Mouse (Mus musculus): ENCODE measurements around the gene Wnk4. TPM values are rescaled to one million over a fixed set of nuclear protein-coding genes. Genes with fewer than 3 reads are reported as not detected.
A peak's percentile ranks its signal among the peaks of the same experiment; 100 is the strongest.
"Not testable (repeated sequence)": the region's sequence is repeated elsewhere in the genome, so short reads cannot be mapped to it uniquely, and the experiment has no call there.

The Wnk4 gene
- polyA plus RNA-seq, 1 experiment from 2014 or later, result 9.9 TPM

- no peaks in the 10 kb centered on the region for H3K27me3 ChIP-seq
- peaks cover 6% of the 10 kb centered on the region for H3K4me1 ChIP-seq
- H3K9ac ChIP-seq, result no peak overlapping the region
- no peaks in the 10 kb centered on the region for H3K36me3 ChIP-seq
- no peak overlapping the region for H3K27ac ChIP-seq
- H3K4me3 ChIP-seq, result no peak overlapping the region
- no peak for ATAC-seq (ENCODE audit: insufficient number of reproducible peaks, low FRiP score, low TSS enrichment, low read depth)
- H3K9me3 ChIP-seq, result no peaks in the 10 kb centered on the region
- no peak overlapping the region for H3K4me2 ChIP-seq
- WGBS, result 63% methylated on average over 3 of the region's 3 CpGs
Observed at GRCm38 (mm10) chr11:101312150-101312549, 51.8 kb downstream of the Wnk4 start.

- no peak for ATAC-seq (ENCODE audit: insufficient number of reproducible peaks, low FRiP score, low TSS enrichment, low read depth)
- 89% methylated on average over 1 of the region's 1 CpGs for WGBS
- Histone ChIP-seq H3K4me2 (no peak overlapping the region), H3K9me3 (no peaks in the 10 kb centered on the region), H3K4me1 (peaks cover 16% of the 10 kb centered on the region), H3K4me3 (no peak overlapping the region), H3K9ac (no peak overlapping the region), H3K27me3 (no peaks in the 10 kb centered on the region), H3K36me3 (peaks cover 19% of the 10 kb centered on the region), H3K27ac (no peak overlapping the region)
Observed at GRCm38 (mm10) chr11:101314567-101314966, 54.2 kb downstream of the Wnk4 start.

GRCm38 (mm10) chr11:101315082-101315650 lies 54.8 kb downstream of the Wnk4 start:
- Histone ChIP-seq H3K4me3 (peak overlapping the region; percentile 99), H3K27ac (peak overlapping the region; percentile 76), H3K4me2 (peak overlapping the region; percentile 88), H3K36me3 (peaks cover 25% of the 10 kb centered on the region), H3K9me3 (no peaks in the 10 kb centered on the region), H3K27me3 (no peaks in the 10 kb centered on the region), H3K9ac (peak overlapping the region; percentile 92), H3K4me1 (peaks cover 16% of the 10 kb centered on the region)
- 88% methylated on average over 8 of the region's 8 CpGs for WGBS
- no peak for ATAC-seq (ENCODE audit: insufficient number of reproducible peaks, low FRiP score, low TSS enrichment, low read depth)

GRCm38 (mm10) chr11:101315665-101316500 lies 55.5 kb downstream of the Wnk4 start, which contains the start of gene Psme3:
TSS of gene Psme3 (plus strand) at chr11:101316213.
- Histone ChIP-seq H3K4me3 (peak within 1 kb of the TSS; percentile 99), H3K9ac (peak within 1 kb of the TSS; percentile 92), H3K4me1 (peaks cover 16% of the 10 kb centered on the region), H3K4me2 (peak within 1 kb of the TSS; percentile 88), H3K36me3 (peaks cover 32% of the 10 kb centered on the region), H3K27me3 (no peaks in the 10 kb centered on the region), H3K27ac (peak within 1 kb of the TSS; percentile 76), H3K9me3 (no peaks in the 10 kb centered on the region)
- ATAC-seq (ENCODE audit: insufficient number of reproducible peaks, low FRiP score, low TSS enrichment, low read depth), result peak; percentile 84
- WGBS, result under 1% methylated on average over 54 of the region's 62 CpGs

- no peaks in the 10 kb centered on the region for H3K9me3 ChIP-seq
- no peaks in the 10 kb centered on the region for H3K27me3 ChIP-seq
- H3K4me2 ChIP-seq, result peak overlapping the region; percentile 88
- H3K9ac ChIP-seq, result peak overlapping the region; percentile 92
- under 1% methylated on average over 17 of the region's 17 CpGs for WGBS
- H3K36me3 ChIP-seq, result peaks cover 38% of the 10 kb centered on the region
- peak overlapping the region; percentile 99 for H3K4me3 ChIP-seq
- peaks cover 16% of the 10 kb centered on the region for H3K4me1 ChIP-seq
- peak overlapping the region; percentile 76 for H3K27ac ChIP-seq
- ATAC-seq (ENCODE audit: insufficient number of reproducible peaks, low FRiP score, low TSS enrichment, low read depth), result peak; percentile 37
Observed at GRCm38 (mm10) chr11:101316501-101316917, 56.1 kb downstream of the Wnk4 start.

- Histone ChIP-seq H3K27me3 (no peaks in the 10 kb centered on the region), H3K27ac (no peak overlapping the region), H3K9me3 (no peaks in the 10 kb centered on the region), H3K4me1 (peaks cover 4% of the 10 kb centered on the region), H3K4me3 (no peak overlapping the region), H3K36me3 (peaks cover 71% of the 10 kb centered on the region), H3K9ac (no peak overlapping the region), H3K4me2 (no peak overlapping the region)
- no peak for ATAC-seq (ENCODE audit: insufficient number of reproducible peaks, low FRiP score, low TSS enrichment, low read depth)
- WGBS, result 11% methylated on average over 4 of the region's 4 CpGs
Observed at GRCm38 (mm10) chr11:101323609-101324008, 63.2 kb downstream of the Wnk4 start.

- H3K9me3 ChIP-seq, result no peaks in the 10 kb centered on the region
- H3K9ac ChIP-seq, result no peak within 1 kb of the TSS
- H3K4me1 ChIP-seq, result peaks cover 10% of the 10 kb centered on the region
- no peak within 1 kb of the TSS for H3K4me2 ChIP-seq
- 95% methylated on average over 5 of the region's 5 CpGs for WGBS
- H3K4me3 ChIP-seq, result no peak within 1 kb of the TSS
- peaks cover 60% of the 10 kb centered on the region for H3K36me3 ChIP-seq
- H3K27ac ChIP-seq, result no peak within 1 kb of the TSS
- ATAC-seq (ENCODE audit: insufficient number of reproducible peaks, low FRiP score, low TSS enrichment, low read depth), result no peak
- H3K27me3 ChIP-seq, result no peaks in the 10 kb centered on the region
Observed at GRCm38 (mm10) chr11:101324763-101325162, 64.4 kb downstream of the Wnk4 start, which contains the start of gene Aoc2. TSS of gene Aoc2 (plus strand) at chr11:101325063.

- Histone ChIP-seq H3K4me1 (peaks cover 10% of the 10 kb centered on the region), H3K36me3 (peaks cover 55% of the 10 kb centered on the region)
- not testable (repeated sequence) for H3K9me3 ChIP-seq; ATAC-seq (ENCODE audit: insufficient number of reproducible peaks, low FRiP score, low TSS enrichment, low read depth); H3K27me3 ChIP-seq; H3K9ac ChIP-seq; H3K4me2 ChIP-seq; H3K27ac ChIP-seq; H3K4me3 ChIP-seq
- WGBS, result 90% methylated on average over 11 of the region's 11 CpGs
Observed at GRCm38 (mm10) chr11:101325201-101325600, 64.8 kb downstream of the Wnk4 start.

- 85% methylated on average over 11 of the region's 11 CpGs for WGBS
Observed at GRCm38 (mm10) chr11:101326147-101326546, 65.8 kb downstream of the Wnk4 start.

More at GRCm38 (mm10) chr11:101326147-101326546, 65.8 kb downstream of the Wnk4 start:
- H3K4me3 ChIP-seq, result no peak overlapping the region
- no peaks in the 10 kb centered on the region for H3K27me3 ChIP-seq
- no peak overlapping the region for H3K9ac ChIP-seq
- H3K4me1 ChIP-seq, result peaks cover 15% of the 10 kb centered on the region
- no peak for ATAC-seq (ENCODE audit: insufficient number of reproducible peaks, low FRiP score, low TSS enrichment, low read depth)
- H3K27ac ChIP-seq, result no peak overlapping the region
- H3K36me3 ChIP-seq, result peaks cover 46% of the 10 kb centered on the region
- H3K9me3 ChIP-seq, result no peaks in the 10 kb centered on the region
- H3K4me2 ChIP-seq, result no peak overlapping the region

Other genes with a start within 250 kb of the Wnk4 start
- gene Naglu, start 190.6 kb upstream of the Wnk4 start, polyA plus RNA-seq (2015; fragmentation: Nextera tagmentation; extraction: Ambion mirVana), result 12.7 and 16.4 TPM in 2 replicates
- 0.14 TPM in 1 of 2 replicates, not detected in the other for gene Hsd17b1, start 182.2 kb upstream of the Wnk4 start, polyA plus RNA-seq (2015; fragmentation: Nextera tagmentation; extraction: Ambion mirVana)
- 40.3 TPM in 2 replicates for gene Coasy, start 178.0 kb upstream of the Wnk4 start, polyA plus RNA-seq (2015; fragmentation: Nextera tagmentation; extraction: Ambion mirVana)
- 51.7 and 53.8 TPM in 2 replicates for gene Mlx, start 173.3 kb upstream of the Wnk4 start, polyA plus RNA-seq (2015; fragmentation: Nextera tagmentation; extraction: Ambion mirVana)
- gene Psmc3ip, start 165.1 kb upstream of the Wnk4 start, polyA plus RNA-seq (2015; fragmentation: Nextera tagmentation; extraction: Ambion mirVana), result 27.4 and 28.0 TPM in 2 replicates
- 20.6 and 28.0 TPM in 2 replicates for gene Retreg3, start 140.7 kb upstream of the Wnk4 start, polyA plus RNA-seq (2015; fragmentation: Nextera tagmentation; extraction: Ambion mirVana)
- 62.7 and 65.6 TPM in 2 replicates for gene Tubg1, start 140.6 kb upstream of the Wnk4 start, polyA plus RNA-seq (2015; fragmentation: Nextera tagmentation; extraction: Ambion mirVana)
- gene Tubg2, start 104.7 kb upstream of the Wnk4 start, polyA plus RNA-seq (2015; fragmentation: Nextera tagmentation; extraction: Ambion mirVana), result 5.7 and 6.8 TPM in 2 replicates
- gene Cntnap1, start 90.0 kb upstream of the Wnk4 start, polyA plus RNA-seq (2015; fragmentation: Nextera tagmentation; extraction: Ambion mirVana), result 1.2 and 1.4 TPM in 2 replicates
- gene Plekhh3, start 89.2 kb upstream of the Wnk4 start, polyA plus RNA-seq (2015; fragmentation: Nextera tagmentation; extraction: Ambion mirVana), result 21.7 and 22.1 TPM in 2 replicates
- 0.14 and 0.36 TPM in 2 replicates for gene Ccr10, start 85.1 kb upstream of the Wnk4 start, polyA plus RNA-seq (2015; fragmentation: Nextera tagmentation; extraction: Ambion mirVana)
- 15.6 and 17.6 TPM in 2 replicates for gene Ezh1, start 34.1 kb upstream of the Wnk4 start, polyA plus RNA-seq (2015; fragmentation: Nextera tagmentation; extraction: Ambion mirVana)
- gene Ramp2, start 14.5 kb upstream of the Wnk4 start, polyA plus RNA-seq (2015; fragmentation: Nextera tagmentation; extraction: Ambion mirVana), result 99.6 and 110 TPM in 2 replicates
- gene Vps25, start 6.9 kb upstream of the Wnk4 start, polyA plus RNA-seq (2015; fragmentation: Nextera tagmentation; extraction: Ambion mirVana), result 112 and 120 TPM in 2 replicates
- gene Cntd1, start 18.4 kb downstream of the Wnk4 start, polyA plus RNA-seq (2015; fragmentation: Nextera tagmentation; extraction: Ambion mirVana), result 0.70 and 1.3 TPM in 2 replicates
- 148 and 154 TPM in 2 replicates for gene Coa3, start 18.5 kb downstream of the Wnk4 start, polyA plus RNA-seq (2015; fragmentation: Nextera tagmentation; extraction: Ambion mirVana)
- 128 and 137 TPM in 2 replicates for gene Becn1, start 41.7 kb downstream of the Wnk4 start, polyA plus RNA-seq (2015; fragmentation: Nextera tagmentation; extraction: Ambion mirVana)
- gene Psme3, start 55.6 kb downstream of the Wnk4 start, polyA plus RNA-seq (2015; fragmentation: Nextera tagmentation; extraction: Ambion mirVana), result 116 and 125 TPM in 2 replicates
- gene Aoc2, start 64.5 kb downstream of the Wnk4 start, polyA plus RNA-seq (2015; fragmentation: Nextera tagmentation; extraction: Ambion mirVana), result 1.0 and 1.2 TPM in 2 replicates
- gene Aoc3, start 70.0 kb downstream of the Wnk4 start, polyA plus RNA-seq (2015; fragmentation: Nextera tagmentation; extraction: Ambion mirVana), result 0.90 and 1.5 TPM in 2 replicates
- gene G6pc, start 107.0 kb downstream of the Wnk4 start, polyA plus RNA-seq (2015; fragmentation: Nextera tagmentation; extraction: Ambion mirVana), result not detected in 2 replicates
- 52.6 and 57.2 TPM in 2 replicates for gene Aarsd1, start 157.0 kb downstream of the Wnk4 start, polyA plus RNA-seq (2015; fragmentation: Nextera tagmentation; extraction: Ambion mirVana)
- gene Gm27029, start 164.2 kb downstream of the Wnk4 start, polyA plus RNA-seq (2015; fragmentation: Nextera tagmentation; extraction: Ambion mirVana), result 11.8 and 18.3 TPM in 2 replicates
- gene Rundc1, start 164.5 kb downstream of the Wnk4 start, polyA plus RNA-seq (2015; fragmentation: Nextera tagmentation; extraction: Ambion mirVana), result 19.3 and 19.5 TPM in 2 replicates
- 15.5 and 36.1 TPM in 2 replicates for gene Ptges3l, start 164.8 kb downstream of the Wnk4 start, polyA plus RNA-seq (2015; fragmentation: Nextera tagmentation; extraction: Ambion mirVana)
- gene Rpl27, start 181.7 kb downstream of the Wnk4 start, polyA plus RNA-seq (2015; fragmentation: Nextera tagmentation; extraction: Ambion mirVana), result 262 and 315 TPM in 2 replicates
- 23.2 and 25.1 TPM in 2 replicates for gene Ifi35, start 187.8 kb downstream of the Wnk4 start, polyA plus RNA-seq (2015; fragmentation: Nextera tagmentation; extraction: Ambion mirVana)
- 10.3 and 11.9 TPM in 2 replicates for gene Rnd2, start 204.4 kb downstream of the Wnk4 start, polyA plus RNA-seq (2015; fragmentation: Nextera tagmentation; extraction: Ambion mirVana)
- gene Vat1, start 205.7 kb downstream of the Wnk4 start, polyA plus RNA-seq (2015; fragmentation: Nextera tagmentation; extraction: Ambion mirVana), result 78.6 and 81.3 TPM in 2 replicates

All from limb, embryonic 15.5 days (tissue).